Mouse (Mus musculus) ovary, adult 18-20 months (tissue): ENCODE measurements around the gene Cyp4f37.
"Not testable (repeated sequence)": the region's sequence is repeated elsewhere in the genome, so short reads cannot be mapped to it uniquely, and the experiment has no call there.

Source experiments
- DNase-seq: peaks from one replicate; pipeline ENCODE4 v3.0.0; 2022; ENCODE audit warnings: low spot score, mixed read lengths

Gene Cyp4f37

DNA sequence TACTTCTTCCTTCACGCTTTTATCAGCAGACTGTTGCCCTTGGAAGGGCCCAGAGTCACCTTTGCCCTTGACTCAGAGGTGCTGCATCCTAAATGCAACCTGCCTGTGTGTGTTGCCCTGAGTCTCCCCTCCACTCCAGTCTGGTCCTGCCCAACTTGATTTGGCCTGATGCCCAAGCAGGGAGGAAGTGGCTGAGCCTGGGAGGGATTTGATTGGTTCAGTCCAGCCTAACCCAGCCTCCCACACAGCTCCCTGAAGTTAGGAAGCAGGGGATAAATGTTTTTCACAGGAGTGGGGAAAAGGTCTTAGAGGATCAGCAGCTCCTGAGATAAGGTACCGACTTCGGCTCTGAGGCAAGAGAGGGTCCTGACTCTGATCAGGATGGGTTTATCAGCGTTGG lies at the start of gene Cyp4f37:
Gene Cyp4f37 (plus strand): TSS at position 292 of the 400 bp plus-strand sequence.
- DNase-seq, result not testable (repeated sequence)

DNA sequence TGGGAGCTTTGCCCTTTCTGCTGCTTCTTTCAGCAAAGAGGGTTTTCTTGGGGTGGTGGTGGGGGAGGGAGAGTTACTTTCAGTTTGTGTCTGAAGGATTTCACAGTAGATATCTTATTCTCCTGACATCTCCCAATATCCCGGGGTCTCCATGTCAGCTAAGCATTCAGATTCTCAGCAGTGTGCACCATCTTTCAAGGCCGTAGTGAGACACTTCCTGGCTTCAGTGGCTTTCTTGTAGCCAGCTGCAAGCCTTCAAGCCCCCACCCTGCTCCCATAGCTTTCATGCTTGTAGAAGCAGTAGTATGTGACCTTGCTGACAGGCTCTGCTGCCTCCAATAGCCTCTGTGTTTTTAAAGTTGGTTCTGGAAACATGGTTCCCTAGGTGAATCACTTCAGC lies 47.8 kb upstream of the Cyp4f37 start:
- DNase-seq, result not testable (repeated sequence)

DNA sequence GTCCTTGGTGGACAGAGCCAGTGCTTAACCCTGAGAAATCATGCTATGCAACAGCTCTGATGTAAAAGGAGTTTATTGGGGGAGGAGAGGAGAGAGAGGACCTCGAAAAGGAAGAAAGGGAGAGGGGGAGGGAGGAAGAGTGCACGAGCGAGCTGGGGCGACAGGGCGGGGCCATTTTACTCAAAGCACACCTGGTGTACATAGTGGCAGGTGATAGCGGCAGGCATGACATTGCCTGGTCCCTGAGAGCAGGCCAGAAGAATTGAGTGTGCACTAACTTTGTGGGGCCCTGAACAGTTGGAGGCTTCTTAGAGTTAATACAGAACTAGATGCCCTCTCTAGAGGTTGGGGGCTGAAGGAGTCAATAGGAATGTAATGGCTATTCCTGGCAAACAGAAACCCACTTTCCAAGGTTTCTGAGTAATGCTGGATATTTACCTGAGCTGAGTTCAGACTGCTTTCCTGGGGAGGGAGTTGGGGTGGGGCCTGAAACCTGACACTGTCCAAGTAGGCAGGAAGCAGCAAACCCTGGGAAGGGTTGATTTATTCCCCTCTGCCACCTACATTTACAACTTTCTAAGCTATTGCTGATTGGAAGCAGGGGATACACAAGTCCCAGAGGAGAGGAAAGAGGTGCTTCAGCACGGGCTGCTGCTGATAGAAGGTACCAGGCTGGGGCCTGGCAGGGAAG lies 43.5 kb upstream of the Cyp4f37 start:
- DNase-seq, result no peak

DNA sequence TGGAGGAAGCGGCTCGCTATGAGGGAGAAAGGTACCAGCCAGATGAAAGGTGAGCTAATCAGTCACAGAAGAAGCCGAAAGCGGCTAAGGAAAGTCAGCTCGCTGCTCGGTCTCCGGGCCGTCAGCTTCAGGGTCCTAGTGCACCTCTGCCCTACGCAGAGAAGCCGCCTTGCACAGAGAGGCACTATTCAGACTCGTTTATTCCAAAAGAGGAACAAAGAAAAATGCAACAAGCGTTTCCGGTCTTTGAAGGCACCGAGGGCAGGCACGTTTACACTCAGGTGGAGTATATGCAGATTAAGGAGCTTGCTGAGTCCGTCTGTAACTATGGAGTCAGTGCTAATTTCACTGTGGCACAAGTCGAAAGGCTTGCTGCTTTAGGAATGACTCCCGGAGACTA lies 24.6 kb upstream of the Cyp4f37 start:
- DNase-seq, result no peak

DNA sequence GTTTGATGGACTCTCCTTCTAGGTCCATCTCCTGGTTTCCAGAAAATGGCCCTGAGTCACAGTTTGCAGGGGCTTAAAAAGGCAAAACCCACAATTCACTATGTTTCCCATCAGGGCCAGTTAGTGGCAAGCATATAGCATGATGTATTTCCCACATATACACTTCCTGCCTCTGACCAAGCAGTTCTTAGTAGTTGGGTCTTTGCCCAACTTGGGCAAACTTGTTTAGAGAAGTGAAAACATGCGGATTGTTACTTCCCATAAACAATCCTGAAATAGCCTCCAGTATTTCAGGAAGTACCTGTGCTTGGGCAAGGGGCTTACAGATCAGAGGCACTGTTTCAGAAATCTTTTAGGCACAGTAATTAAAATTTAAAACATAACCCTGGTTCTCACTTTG lies 13.1 kb upstream of the Cyp4f37 start:
- no peak for DNase-seq

DNA sequence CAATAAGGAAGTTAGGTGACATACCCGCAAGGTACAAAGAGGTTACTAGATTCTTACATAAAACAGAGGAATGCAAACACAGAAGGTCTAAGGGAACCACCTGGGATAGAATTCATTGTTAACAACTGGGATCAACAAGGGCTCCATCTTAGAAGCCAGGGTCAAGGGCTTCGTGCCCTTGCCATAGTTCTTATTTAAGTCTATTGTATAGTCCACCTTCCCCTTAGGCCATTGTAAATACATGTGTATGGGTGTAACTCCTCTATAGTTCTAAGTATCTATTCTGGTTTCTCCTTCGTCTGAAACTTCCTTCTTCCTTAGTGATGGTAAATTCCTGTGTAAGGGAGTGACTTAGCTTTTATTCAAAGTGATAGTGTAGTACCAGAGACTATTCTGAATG lies 10.9 kb upstream of the Cyp4f37 start:
- DNase-seq, result not testable (repeated sequence)

DNA sequence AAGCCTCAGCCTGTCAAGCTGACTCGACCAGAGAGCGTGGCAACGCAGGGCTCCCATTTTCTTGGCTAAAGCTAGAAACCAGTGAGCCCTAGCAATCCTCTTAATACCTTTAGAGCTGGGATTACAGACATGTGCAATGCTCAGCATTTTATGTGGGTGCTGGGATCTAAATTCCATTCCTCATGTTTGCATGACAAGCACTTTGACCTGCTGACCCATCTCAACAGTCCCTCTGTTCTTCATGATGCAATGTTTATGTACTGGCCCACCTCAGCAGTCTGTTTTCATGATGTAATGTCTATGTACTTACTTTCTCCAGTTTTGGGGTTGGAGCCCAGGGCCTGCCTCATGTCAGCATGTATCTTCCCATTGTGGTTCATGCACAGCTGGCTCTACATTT lies 10.2 kb upstream of the Cyp4f37 start:
- DNase-seq, result no peak

DNA sequence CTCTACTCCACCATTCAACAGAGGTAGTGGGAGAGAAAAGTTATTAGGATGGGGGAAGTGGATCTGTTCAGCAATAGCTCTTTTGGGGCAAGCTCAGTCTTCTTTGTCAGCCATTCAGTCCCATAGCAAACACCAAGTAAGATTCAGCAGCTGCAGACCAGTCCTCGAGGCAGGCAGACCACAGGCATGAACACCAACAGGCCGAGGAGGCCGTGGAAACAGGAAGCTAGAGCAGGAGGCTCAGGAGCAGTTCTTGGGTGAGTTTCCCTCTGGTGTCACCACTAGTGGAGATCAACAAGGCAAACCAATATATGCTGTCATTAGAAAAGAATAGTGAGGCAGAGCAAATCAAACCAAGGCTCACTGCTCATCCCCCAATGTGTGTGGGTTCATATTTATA lies 8.7 kb upstream of the Cyp4f37 start:
- no peak for DNase-seq

DNA sequence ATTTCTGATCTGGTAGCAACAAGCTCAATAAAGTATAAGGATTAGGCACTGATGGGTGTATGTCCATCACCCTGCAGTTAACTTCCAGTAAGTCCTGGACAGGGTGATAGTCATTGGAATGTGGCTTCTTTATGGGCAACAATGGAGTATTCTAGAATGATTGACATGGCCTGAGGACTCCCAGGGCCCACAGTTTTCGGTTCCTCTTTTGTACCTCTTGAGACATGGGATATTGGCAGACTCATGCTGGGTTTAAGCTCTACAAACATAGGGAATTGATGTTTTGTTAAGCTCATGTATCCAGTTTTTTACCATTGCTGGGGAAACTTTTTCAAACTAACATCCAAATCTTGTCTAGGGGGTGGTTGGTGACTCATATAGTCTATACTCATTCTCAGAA lies 3.9 kb upstream of the Cyp4f37 start:
- no peak for DNase-seq

DNA sequence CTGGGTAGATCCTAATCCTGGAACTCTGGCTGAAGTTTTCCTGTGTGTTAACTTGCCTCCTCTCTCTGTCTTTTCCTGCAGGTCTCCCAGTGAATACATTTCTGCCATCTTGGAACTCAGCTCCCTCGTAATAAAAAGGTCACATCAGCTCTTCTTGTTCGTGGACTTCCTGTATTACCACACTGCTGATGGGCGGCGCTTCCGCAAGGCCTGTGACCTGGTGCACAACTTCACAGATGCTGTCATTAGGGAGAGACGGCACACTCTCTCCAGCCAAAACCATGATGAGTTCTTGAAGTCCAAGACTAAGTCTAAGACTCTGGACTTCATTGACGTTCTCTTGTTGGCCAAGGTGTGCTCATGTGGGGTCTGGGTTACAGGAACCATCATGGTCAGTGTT lies 8.6 kb downstream of the Cyp4f37 start:
- DNase-seq, result not testable (repeated sequence)

DNA sequence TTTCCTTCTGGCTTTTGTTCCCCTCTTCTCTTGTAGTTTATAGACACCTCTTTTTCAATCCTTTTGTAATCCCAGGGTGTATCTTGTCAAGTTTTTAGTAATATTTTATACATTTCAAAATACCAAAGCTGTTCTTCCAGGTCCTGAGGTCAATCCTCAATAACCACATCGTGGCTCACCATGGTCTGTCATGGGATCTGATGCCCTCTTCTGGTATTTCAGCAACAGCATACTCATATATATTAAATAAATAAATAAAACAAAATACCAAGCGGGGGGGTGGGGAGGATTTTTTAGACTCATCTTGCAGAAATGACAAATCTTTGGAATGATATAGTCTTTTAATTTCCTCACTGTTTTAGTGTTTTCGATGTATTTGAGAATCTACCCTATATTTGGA lies 10.8 kb downstream of the Cyp4f37 start:
- no peak for DNase-seq

DNA sequence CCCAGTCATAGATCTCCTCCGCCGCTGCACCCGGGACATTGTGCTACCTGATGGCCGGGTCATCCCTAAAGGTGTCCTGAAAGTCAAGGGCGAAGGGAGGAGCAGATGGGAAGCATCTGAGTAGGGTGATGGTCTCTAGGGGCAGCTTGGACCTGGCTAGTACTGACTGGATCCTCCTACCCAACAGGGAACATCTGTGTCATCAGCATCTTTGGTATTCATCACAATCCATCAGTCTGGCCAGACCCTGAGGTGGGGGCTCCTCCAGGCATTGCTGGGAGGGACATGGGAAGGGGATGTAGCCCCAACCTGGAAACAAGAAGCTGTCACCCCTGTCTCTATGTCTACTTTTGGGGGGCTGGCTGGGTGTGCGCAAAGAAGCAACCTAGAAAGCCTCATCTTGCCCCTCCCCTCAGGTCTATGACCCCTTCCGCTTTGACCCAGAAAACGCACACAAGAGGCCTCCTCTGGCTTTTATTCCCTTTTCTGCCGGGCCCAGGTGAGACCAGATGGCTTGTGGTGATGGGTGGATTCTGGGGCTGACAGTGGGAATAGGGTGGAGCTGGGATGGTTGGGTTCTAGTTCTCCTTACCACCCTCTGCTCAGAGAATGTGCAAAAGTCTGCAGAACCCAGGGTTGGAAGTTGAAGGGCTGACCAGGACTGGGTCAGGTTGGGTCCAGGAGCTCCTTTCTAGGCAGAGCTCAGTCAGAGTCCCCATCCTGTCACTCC lies 13.3 kb downstream of the Cyp4f37 start:
- not testable (repeated sequence) for DNase-seq

DNA sequence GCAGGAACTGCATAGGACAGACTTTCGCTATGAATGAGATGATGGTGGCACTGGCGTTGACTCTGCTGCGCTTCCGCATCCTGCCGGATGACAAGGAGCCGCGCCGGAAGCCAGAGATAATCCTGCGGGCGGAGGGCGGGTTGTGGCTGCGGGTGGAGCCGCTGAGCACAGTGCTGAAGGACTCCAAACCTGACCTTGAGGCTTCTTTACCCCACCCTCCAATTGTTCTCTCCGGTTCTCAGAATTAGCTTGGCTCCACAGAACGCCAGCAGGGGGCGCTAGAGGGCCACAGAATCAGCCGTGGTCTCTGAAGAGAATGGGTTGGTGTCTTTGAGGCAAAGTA lies 13.8 kb downstream of the Cyp4f37 start:
- peak; percentile 70 for DNase-seq

DNA sequence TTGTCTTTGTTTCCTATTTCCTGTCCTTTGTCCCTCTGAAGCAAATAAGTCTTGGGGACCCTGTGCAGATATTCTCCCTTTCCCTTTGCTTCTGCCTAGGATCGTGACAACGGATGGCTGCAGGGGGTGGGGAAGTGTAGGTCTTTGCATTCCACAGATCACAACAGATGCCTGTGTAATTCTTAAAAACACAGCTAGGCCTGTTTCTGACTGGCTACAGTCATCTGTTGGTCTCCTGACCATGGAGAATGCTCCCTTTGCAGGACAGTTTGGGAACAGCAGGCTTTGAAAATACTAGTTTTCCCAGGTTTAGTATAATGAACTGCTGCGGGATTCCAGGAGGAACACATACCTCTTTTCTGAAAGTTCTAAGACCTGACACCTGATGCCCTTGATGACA lies 15.2 kb downstream of the Cyp4f37 start:
- no peak for DNase-seq

DNA sequence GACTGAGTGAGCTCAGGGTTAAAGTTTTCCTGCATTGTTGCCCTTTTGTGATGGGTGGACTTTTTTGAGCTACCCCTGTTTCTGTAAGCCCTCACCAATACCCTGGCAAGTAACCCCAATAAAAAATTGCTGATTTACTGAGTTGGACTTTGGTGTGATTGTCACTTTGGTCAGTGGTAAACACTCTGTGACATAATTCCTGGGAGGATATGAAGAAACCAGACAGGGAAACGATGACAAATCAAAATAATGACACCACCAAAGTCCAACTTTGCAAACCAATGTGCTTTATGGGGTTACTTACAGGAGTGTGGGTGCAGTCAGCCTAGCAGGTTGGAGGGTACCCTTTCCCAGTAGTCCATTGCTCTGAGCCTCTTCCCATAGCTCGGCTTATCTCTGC lies 16.0 kb downstream of the Cyp4f37 start:
- DNase-seq, result no peak

DNA sequence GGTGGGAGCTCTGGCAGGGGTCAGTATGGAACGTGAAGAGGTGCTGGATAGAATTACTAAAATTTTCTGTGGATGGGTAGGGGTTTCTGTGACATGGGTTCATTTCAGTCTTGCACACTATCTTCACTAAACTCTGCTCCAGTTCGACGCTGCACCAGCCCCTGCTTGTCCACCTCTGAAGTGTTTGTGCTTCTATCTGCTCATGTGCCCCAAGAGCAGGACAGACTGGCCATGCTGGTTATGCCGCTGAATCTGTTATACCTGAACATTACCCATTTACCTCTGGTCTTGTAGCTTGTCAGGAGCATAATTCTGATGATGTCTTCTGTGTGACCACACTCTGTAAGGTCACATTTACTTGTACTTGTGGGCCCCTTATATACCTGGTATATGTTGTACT lies 25.5 kb downstream of the Cyp4f37 start:
- no peak for DNase-seq

DNA sequence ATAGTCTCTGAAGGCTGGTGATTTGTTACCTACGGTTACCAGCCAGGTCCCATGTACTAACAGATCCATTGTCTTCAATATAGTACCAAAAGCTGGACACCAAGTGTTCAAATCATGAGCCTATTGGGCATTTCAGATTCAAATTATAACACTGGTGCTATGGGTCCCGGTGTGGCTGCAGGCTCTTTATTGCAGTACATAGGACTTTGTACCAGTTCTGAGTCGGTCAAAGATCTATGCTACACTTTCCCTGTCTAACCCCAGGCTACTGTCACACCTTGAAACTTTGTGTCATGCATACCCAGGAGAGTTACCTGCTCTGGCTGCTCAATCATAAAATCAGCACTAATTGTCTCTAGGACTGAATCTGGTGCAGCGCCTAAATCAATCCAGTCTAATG lies 32.8 kb downstream of the Cyp4f37 start:
- DNase-seq, result no peak

DNA sequence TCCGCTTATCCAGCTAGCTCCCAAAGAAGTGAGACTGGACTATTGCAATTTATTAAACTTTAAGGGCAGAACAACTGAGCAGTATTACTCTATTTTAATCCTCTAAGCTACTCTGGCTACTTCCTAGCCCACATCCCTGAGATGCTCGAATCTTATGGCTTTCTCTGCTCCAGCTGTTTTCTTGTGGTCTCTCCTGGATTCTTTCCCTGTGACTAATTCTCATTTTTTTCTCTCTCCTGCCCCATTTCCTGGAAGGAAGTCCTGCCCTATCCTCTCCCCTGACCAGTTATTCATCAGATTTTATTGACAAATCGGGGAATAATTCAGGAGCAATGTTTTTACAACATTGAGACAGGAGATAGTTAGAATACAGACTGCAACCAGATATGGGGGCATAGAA lies 35.9 kb downstream of the Cyp4f37 start:
- no peak for DNase-seq

DNA sequence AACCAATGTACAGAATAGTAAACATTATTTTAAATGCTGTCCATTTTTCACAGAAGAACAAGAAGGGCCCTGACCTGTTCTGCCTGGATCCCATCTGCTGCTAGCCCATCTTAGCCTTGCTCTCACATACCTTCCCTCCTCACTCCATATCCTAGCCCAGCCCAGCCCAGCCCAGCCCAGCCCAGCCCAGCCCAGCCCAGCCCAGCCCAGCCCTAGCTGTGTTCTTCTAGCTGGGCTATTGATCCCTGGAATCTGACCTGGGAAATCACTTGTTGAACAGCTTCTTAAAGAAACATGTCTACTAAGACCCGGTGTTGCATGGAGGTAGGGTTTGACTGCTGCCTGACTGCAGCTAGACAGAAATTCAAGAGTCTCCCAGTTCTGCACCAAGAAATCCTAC lies 37.1 kb downstream of the Cyp4f37 start:
- no peak for DNase-seq

DNA sequence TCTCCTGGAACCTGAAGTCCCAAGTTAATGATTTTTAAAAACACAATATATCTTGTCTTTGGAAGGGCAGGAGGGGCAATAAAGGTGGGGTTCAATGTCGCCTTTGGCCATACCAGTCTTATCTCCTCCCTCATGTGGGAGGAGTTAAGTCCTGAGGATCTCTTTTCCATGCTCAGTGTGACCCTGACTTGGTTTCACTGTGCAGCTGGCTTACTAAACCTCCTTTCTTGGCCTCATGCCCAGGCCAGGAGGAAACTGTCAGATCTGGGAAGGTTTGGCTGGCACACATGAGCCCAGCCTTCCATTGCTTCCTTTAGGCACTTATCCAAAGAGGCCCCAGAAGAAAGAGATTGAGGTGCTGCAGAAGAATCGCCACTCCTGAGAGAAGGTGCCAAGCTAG lies 37.6 kb downstream of the Cyp4f37 start, which contains the start of gene Cyp4f40:
Gene Cyp4f40 (plus strand): TSS at position 189 of the 400 bp plus-strand sequence.
- peak; percentile 63 for DNase-seq

DNA sequence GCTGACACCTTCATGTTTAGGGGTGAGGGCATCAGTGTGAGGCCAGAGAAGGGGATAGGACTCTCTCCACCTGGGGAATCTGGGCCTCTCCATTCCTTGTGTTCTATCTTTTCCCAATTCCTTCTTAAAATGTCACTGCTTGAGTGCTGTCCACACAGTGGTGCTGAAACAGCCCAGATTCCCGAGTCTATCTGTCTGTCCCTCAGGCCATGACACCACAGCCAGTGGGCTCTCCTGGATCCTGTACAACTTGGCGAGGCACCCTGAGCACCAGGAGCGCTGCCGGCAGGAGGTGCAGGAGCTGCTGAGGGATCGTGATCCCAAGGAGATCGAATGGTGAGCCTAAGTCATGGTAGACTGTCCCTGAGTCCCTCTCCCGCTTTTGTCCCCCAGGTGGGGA lies 52.9 kb downstream of the Cyp4f37 start:
- DNase-seq, result no peak

DNA sequence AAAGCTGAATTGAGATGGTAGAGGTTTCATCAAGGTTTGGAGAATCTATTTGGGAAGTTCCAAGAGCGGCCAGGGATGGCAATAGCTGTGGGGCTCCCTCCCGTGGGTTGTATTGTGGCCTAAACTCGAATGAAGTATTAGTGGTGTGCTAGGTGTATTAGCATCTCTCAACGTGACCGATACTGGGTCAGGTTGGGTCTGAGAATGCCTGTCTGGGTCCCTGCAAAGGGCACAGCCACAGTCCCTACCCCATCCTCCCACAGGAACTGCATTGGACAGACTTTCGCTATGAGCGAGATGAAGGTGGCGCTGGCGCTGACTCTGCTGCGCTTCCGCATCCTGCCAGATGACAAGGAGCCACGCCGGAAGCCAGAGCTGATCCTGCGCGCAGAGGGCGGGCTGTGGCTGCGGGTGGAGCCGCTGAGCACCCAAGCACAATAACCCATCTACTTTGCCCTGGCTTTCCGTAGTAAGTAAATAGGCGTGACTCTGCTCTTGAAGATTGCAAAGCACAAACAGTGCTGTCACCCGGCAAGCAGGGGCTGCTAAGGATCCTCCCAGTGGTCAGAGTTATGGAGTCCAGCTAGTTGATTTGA lies 55.0 kb downstream of the Cyp4f37 start:
- no peak for DNase-seq

DNA sequence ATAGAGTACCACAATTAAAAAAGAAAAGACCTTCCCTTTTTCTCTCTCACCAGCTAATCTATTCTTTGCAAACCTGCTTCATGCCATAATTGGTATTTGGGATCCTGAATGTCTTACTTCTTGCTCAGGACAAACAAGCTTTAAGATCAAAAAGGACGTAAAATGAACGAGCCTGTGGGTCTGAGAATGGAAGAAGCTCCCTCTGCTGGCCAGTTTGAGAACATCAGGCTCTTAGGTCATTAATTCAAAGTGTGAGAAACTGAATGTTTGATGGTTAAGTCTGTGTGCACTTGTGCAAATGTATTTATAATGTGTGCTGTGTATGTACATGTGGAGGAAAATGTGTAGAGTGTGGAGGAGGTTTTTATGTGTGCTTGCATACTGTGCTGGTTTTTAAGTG lies 59.3 kb downstream of the Cyp4f37 start:
- DNase-seq, result no peak
